Mouse (Mus musculus) midbrain, embryonic 14.5 days (tissue): ENCODE results near the gene Il3ra. TPM values are rescaled to one million over a fixed set of nuclear protein-coding genes. Genes with fewer than 3 reads are reported as not detected.

Experiments
- ATAC-seq: fragments of 200-750 bp; cut with Nextera tagmentation; 2 replicates; pipeline ENCODE4 v1.8.0; 2017; ENCODE audit warnings: moderate number of reproducible peaks, moderate library complexity; ENCODE audit not compliant: low FRiP score, low TSS enrichment
- DNase-seq: peaks from one replicate; pipeline ENCODE4 v3.0.0-alpha.2; 2015
- H3K27ac ChIP-seq: fragments of 300-500 bp; sonication (generic); replicated peaks from 2 replicates; pipeline ENCODE4 v1.5.1; 2014; ENCODE audit warnings: mild to moderate bottlenecking, low read depth, low read length, moderate library complexity
- H3K27me3 ChIP-seq: fragments of 300-500 bp; sonication (generic); 2 replicates; pipeline ENCODE4 v1.6.1; 2014; ENCODE audit warnings: low read length, control low read depth, mixed read lengths; ENCODE audit not compliant: control insufficient read depth, insufficient read depth
- H3K36me3 ChIP-seq: fragments of 300-500 bp; sonication (generic); 2 replicates; pipeline ENCODE4 v1.6.1; 2014; ENCODE audit warnings: low read length, control low read depth; ENCODE audit not compliant: control insufficient read depth, insufficient read depth
- H3K4me1 ChIP-seq: fragments of 300-500 bp; sonication (generic); 2 replicates; pipeline ENCODE4 v1.6.1; 2014; ENCODE audit warnings: mild to moderate bottlenecking, antibody characterized with exemption, low read length, control low read depth; ENCODE audit not compliant: control insufficient read depth, insufficient read depth
- H3K4me2 ChIP-seq: fragments of 300-500 bp; sonication (generic); 2 replicates; pipeline ENCODE4 v1.6.1; 2014; ENCODE audit warnings: mild to moderate bottlenecking, low read length, moderate library complexity
- H3K4me3 ChIP-seq: fragments of 300-500 bp; sonication (generic); replicated peaks from 2 replicates; pipeline ENCODE4 v1.5.1; 2014; ENCODE audit warnings: low read depth, low read length
- H3K9ac ChIP-seq: fragments of 300-500 bp; sonication (generic); replicated peaks from 2 replicates; pipeline ENCODE4 v1.6.1; 2014; ENCODE audit warnings: mild to moderate bottlenecking, low read length, moderate library complexity
- H3K9me3 ChIP-seq: fragments of 300-500 bp; sonication (generic); 2 replicates; pipeline ENCODE4 v1.6.1; 2016; ENCODE audit warnings: low read length, control low read depth, mixed read lengths; ENCODE audit not compliant: control insufficient read depth
- WGBS: fragments of 180-500 bp; shearing (Covaris S2); extraction: QIAGEN DNeasy Blood & Tissue Kit; methylation state at CpG from one replicate; pipeline ENCODE4 v1.1.7; 2014; 5-methylcytosine and 5-hydroxymethylcytosine counted together
- polyA plus RNA-seq: library from polyadenylated mRNA; unstranded; fragments of >200 nt; fragmentation: Nextera tagmentation; extraction: Ambion mirVana; gene quantifications from 2 replicates; pipeline ENCODE4 v1.2.1, GENCODE M21; 2014

Gene Il3ra
- polyA plus RNA-seq, 1 experiment from 2014 or later = 2.4 TPM

GRCm38 (mm10) chr14:14348674-14349401 is 2.8 kb downstream of the Il3ra start:
- H3K9ac ChIP-seq = no peak overlapping the region
- DNase-seq = peak; percentile 32
- no peak overlapping the region for H3K27ac ChIP-seq
- no peaks in the 10 kb centered on the region for H3K36me3 ChIP-seq
- no peak overlapping the region for H3K4me2 ChIP-seq
- H3K4me1 ChIP-seq = no peaks in the 10 kb centered on the region
- no peaks in the 10 kb centered on the region for H3K27me3 ChIP-seq
- peaks cover 37% of the 10 kb centered on the region for H3K9me3 ChIP-seq
- 92% methylated on average over 26 of the region's 26 CpGs for WGBS
- no peak overlapping the region for H3K4me3 ChIP-seq
- no peak for ATAC-seq

DNA sequence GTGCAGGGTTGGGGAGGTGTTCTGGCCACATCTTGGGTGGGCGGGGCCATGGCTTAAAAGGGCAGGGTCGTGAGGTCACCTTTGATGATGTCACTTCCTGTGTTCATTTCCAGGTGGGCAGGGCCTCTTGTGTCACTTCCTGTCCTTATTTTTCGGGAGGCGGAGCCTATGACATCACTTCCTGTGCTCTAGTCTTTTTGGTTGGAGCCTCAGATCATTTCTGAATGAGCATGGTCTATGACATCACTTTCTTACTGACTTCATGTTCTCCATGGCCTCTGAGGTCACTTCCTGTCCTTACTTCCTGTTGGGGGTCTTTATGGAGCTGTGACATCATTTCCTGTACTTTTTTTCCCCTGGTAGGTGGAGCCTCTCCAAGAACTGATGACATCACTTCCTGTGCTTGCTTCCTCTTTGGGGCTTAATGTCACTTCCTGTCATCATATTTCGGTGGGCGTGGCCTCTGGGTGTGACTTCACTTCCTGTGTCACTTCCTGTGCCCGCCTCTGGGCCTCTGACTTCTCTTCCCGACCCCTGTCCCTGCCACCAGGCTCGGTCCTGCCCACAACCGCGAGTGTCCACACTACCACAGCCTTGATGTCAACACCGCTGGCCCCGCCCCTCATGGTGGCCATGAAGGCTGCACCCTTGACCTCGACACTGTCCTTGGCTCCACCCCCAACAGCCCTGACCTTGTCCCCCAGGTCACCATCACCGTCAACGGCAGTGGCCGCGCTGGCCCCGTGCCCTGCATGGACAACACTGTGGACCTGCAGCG is 3.6 kb downstream of the Il3ra start:
- no peak overlapping the region for H3K4me2 ChIP-seq
- DNase-seq = peak; percentile 32

DNA sequence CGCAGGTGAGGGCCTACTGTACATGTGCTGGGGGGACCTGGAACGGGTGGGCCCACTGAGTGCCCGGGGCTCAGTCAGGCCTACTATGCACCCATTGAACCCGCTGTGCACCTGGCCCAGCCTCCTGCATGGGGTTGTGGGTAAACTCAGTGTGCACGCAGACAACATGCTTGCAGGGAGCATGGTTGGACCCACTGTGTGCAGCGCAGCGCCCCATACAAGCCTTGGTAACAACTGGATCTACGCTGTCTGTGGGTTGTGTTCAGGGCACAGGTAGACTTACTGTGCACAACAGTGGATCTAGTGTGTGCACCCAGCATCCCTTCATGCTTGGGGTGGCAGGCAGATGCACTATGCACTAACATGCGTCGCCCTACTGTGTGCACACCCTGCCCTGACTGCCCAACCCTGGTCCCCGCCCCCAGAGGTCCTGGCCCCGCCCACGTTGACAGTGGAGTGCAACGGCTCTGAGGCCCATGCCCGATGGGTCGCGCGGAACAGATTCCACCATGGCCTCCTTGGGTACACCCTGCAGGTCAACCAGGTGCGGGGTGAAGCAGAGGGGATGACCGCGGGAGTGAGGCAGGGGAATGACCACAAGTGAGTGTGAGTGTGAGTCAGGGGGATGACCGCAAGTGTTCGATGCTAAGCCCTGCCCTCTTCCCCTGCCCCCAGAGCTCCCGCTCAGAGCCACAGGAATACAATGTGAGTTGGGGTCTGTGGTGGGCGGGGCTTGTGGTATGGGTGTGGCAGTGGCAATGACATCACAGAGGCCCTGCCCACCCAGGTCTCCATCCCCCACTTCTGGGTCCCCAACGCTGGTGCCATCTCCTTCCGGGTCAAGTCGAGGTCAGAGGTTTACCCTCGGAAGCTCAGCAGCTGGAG is 4.4 kb downstream of the Il3ra start:
- DNase-seq (peak; percentile 1), ATAC-seq (no peak)
- Histone ChIP-seq H3K9ac (no peak overlapping the region), H3K4me1 (no peaks in the 10 kb centered on the region), H3K4me3 (no peak overlapping the region), H3K9me3 (peaks cover 40% of the 10 kb centered on the region), H3K36me3 (no peaks in the 10 kb centered on the region), H3K27me3 (no peaks in the 10 kb centered on the region), H3K27ac (no peak overlapping the region), H3K4me2 (no peak overlapping the region)
- 97% methylated on average over 29 of the region's 29 CpGs for WGBS

More for the DNA sequence above, 3.6 kb downstream of the Il3ra start:
- Histone ChIP-seq H3K27ac (no peak overlapping the region), H3K4me1 (no peaks in the 10 kb centered on the region), H3K27me3 (no peaks in the 10 kb centered on the region), H3K36me3 (no peaks in the 10 kb centered on the region), H3K9ac (no peak overlapping the region), H3K4me3 (no peak overlapping the region), H3K9me3 (peaks cover 39% of the 10 kb centered on the region)
- 98% methylated on average over 20 of the region's 20 CpGs for WGBS
- ATAC-seq = no peak

DNA sequence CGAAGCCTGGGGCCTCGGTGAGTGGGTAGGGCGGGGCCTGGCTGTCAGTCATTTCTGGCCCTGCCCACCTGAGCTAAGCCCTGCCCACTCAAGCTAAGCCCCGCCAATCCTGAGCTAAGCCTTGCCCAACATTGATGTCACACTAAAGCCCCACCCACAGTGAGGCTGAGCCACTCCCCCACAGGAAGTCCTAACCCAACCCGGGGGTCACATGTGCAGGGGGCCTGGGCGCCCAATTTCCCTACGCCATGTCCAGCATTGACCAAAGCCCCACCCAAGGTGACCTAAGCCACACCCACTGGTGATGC is 5.0 kb downstream of the Il3ra start:
- 94% methylated on average over 7 of the region's 7 CpGs for WGBS
- no peak overlapping the region for H3K27ac ChIP-seq
- H3K9me3 ChIP-seq = peaks cover 43% of the 10 kb centered on the region
- H3K4me1 ChIP-seq = no peaks in the 10 kb centered on the region
- H3K4me3 ChIP-seq = no peak overlapping the region
- DNase-seq (peak; percentile 0), ATAC-seq (no peak)
- no peaks in the 10 kb centered on the region for H3K27me3 ChIP-seq
- H3K36me3 ChIP-seq = no peaks in the 10 kb centered on the region
- no peak overlapping the region for H3K9ac ChIP-seq
- H3K4me2 ChIP-seq = no peak overlapping the region

DNA sequence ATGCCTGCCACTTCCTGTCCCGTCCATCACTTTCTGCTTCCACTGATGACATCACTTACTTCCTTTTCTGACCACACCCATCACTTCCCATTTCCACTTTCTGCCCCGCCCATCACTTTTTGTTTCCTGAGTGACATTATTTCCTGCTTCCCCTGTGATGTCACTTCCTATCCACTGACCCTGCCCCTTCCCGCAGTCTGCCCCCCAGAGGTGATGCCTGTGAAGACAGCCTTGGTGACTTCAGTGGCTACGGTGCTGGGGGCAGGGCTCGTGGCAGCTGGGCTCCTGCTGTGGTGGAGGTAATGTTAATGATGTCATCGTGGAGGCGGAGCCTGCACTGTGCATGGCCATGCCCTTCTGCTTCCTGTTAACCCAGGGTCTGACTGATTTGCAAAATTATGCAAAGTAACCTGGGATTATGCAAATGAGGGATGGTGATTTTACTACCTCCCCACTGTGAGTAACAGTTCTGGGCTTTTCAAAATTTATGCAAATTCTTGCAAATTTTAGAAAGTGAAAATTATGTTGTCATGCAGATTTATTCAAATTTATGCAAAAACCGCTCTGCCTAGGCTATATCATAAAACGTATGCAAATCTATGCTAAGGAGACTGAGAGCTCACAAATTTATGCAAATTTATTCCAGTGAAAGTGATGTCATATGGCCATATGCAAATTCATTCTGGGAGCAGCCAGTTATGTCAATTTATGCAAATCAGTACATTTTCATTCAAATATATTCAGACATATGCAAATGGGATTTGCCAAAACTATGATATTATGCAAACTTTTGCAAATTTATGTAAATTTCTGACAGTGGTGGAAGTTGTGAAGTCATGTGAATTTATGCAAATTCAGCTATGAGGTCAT is 5.9 kb downstream of the Il3ra start:
- Histone ChIP-seq H3K9me3 (peaks cover 43% of the 10 kb centered on the region), H3K9ac (no peak overlapping the region), H3K4me3 (no peak overlapping the region), H3K36me3 (no peaks in the 10 kb centered on the region), H3K27ac (no peak overlapping the region), H3K4me2 (no peak overlapping the region), H3K4me1 (no peaks in the 10 kb centered on the region), H3K27me3 (no peaks in the 10 kb centered on the region)
- 83% methylated on average over 9 of the region's 9 CpGs for WGBS
- DNase-seq (peak; percentile 80), ATAC-seq (peak; percentile 38)

DNA sequence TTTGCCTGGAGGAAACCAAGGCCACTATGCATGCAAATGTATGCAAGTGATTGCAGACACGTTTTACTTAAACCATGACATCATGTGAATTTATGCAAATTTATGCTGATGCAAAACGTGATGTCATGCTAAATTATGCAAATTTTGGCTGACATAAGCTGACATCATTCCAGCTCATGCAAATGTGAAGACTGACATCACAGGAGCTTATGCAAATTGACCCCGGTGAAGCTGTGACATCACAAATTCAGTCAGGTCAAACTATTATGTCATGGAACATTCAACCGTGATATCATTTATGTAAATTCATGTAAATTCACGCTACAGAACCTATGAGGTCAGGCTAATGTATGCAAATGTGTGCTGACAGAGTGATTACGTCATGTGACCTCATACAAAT is 6.5 kb downstream of the Il3ra start:
- peaks cover 43% of the 10 kb centered on the region for H3K9me3 ChIP-seq
- H3K27me3 ChIP-seq = no peaks in the 10 kb centered on the region
- WGBS = 69% methylated on average over 6 of the region's 6 CpGs
- no peak overlapping the region for H3K4me2 ChIP-seq
- DNase-seq (peak; percentile 77), ATAC-seq (0 out of 2 replicates have a peak, but pooled peaks have one; percentile 0)
- H3K9ac ChIP-seq = no peak overlapping the region
- H3K4me1 ChIP-seq = no peaks in the 10 kb centered on the region
- no peak overlapping the region for H3K27ac ChIP-seq
- no peaks in the 10 kb centered on the region for H3K36me3 ChIP-seq
- no peak overlapping the region for H3K4me3 ChIP-seq

GRCm38 (mm10) chr14:14353081-14353732 is 7.1 kb downstream of the Il3ra start:
- H3K9ac ChIP-seq = no peak overlapping the region
- ATAC-seq (no peak), DNase-seq (peak; percentile 66)
- H3K27me3 ChIP-seq = no peaks in the 10 kb centered on the region
- H3K36me3 ChIP-seq = no peaks in the 10 kb centered on the region
- H3K9me3 ChIP-seq = peaks cover 38% of the 10 kb centered on the region
- WGBS = 84% methylated on average over 7 of the region's 7 CpGs
- H3K4me1 ChIP-seq = no peaks in the 10 kb centered on the region
- no peak overlapping the region for H3K4me2 ChIP-seq
- no peak overlapping the region for H3K4me3 ChIP-seq
- no peak overlapping the region for H3K27ac ChIP-seq
